Mouse (Mus musculus): Measurements from ENCODE around the gene Farp1. TPM values are rescaled to one million over a fixed set of nuclear protein-coding genes. Genes with fewer than 3 reads are reported as not detected.

Farp1 gene
- polyA plus RNA-seq, 1 experiment from 2014 or later: 32.4 TPM

DNA sequence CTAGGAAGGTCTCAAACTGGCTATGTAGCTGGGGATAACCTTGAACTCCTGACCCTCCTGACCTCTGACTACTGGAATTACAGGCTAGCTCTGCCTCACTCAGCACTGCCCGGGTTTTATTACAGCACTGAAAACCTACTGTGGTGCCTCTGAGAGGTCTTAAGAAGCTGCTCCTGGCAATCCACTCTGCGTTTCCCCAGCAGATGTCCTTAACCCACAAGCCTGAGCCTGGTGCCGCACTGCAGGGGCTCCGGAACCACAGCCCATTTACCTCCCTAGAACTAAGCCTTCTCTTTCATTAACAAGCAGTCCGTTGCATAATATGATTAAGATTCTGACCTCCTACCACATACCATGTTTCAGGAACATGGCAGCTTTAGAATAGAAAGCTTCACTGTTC lies 281.1 kb downstream of the Farp1 start:
- peak overlapping the region; percentile 69 for H3K27ac ChIP-seq (ENCODE audit: poor library complexity, severe bottlenecking)
- H3K27me3 ChIP-seq (replicated peaks): no peaks in the 10 kb centered on the region
- no peak overlapping the region for H3K4me3 ChIP-seq
- no peak overlapping the region for H3K9ac ChIP-seq
- WGBS: 71% methylated on average over 5 of the region's 5 CpGs
- H3K4me2 ChIP-seq: no peak overlapping the region
- H3K9me3 ChIP-seq (replicated peaks): no peaks in the 10 kb centered on the region
- ATAC-seq (ENCODE audit: insufficient number of reproducible peaks, low FRiP score): no peak
- H3K36me3 ChIP-seq: 0 out of 2 replicates have a peak, but pooled peaks cover 4% of the 10 kb centered on the region
- peaks cover 70% of the 10 kb centered on the region for H3K4me1 ChIP-seq (replicated peaks)

DNA sequence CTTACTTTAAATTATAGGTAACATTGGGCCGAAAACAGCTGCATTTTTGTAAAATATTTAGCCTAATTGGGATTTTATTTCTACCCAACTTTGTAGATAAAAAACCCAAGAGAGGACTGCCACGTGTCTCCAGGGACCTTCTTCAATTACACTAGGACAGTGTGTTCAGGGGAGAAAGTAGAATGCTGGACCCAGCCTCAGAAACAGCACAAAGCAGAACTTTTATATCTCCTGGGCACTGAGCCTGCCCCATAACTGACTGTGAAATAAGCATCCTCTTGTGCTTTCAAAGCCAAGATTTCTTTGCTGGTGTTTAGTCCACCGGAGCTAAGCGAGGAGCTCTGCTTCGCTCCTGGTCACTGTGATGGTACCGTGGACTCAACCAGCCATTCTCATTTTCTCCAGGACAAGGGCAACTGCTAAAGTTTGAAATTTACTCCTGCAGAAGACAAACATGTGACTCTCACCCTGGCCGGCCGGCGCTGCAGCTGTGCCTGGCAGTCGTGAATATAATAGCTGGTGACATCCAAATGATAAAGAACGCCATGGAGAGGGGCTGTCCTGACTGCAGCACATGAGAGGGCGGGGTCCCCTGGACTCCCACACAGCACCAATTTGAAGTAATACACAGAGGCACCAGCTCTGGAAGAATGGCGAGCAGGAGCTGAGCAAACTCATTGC lies 281.8 kb downstream of the Farp1 start:
- Histone ChIP-seq H3K27me3 (replicated peaks) (no peaks in the 10 kb centered on the region), H3K9ac (peak overlapping the region; percentile 30; the same call in 1 of the 2 replicates), H3K9me3 (replicated peaks) (no peaks in the 10 kb centered on the region), H3K4me1 (replicated peaks) (peaks cover 69% of the 10 kb centered on the region), H3K27ac (ENCODE audit: poor library complexity, severe bottlenecking) (peak overlapping the region; percentile 69), H3K36me3 (0 out of 2 replicates have a peak, but pooled peaks cover 4% of the 10 kb centered on the region), H3K4me3 (no peak overlapping the region), H3K4me2 (peak overlapping the region; percentile 6)
- ATAC-seq (ENCODE audit: insufficient number of reproducible peaks, low FRiP score): peak; percentile 8; the same call in 1 of the 2 replicates
- WGBS: 50% methylated on average over 13 of the region's 13 CpGs

DNA sequence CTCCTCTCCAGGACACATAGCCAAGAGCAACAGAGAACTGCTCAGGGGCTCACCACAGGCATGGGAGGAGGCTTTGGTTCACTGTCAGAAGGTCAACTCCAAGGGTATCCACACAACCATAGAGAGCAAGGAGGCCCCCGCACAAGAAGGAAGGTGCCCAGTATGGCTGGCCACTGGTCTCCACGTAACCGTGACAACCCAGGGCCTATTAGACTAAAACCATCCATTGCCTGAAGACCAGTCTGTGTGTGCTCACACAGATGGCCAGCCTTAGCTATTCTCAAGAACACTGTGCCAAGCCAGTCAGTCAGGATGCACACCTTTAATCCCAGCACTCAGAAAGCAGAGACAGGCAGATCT lies 282.3 kb downstream of the Farp1 start:
- H3K4me2 ChIP-seq: peak overlapping the region; percentile 6

DNA sequence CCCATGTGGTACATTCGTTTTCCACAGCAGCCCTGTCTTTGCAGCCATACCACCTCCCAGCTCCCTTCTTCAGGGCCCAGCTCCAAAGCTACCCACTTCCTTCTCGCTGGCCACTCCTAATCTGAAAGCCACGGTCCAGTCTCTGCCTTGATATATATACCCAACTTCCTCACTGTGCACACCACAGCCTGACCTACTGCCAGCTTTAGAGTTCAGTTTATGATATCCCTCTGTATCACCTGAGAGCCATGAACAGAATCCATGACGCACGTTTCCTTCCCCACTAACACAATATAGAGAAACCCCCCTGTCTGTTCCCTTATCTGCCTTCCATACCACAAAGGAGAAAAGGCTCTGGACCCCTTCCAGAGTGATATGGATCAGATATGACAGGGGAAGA lies 283.4 kb downstream of the Farp1 start:
- ATAC-seq (ENCODE audit: insufficient number of reproducible peaks, low FRiP score): no peak
- H3K27ac ChIP-seq (ENCODE audit: poor library complexity, severe bottlenecking): no peak overlapping the region

More for the DNA sequence above, 282.3 kb downstream of the Farp1 start:
- Histone ChIP-seq H3K9ac (peak overlapping the region; percentile 22; the same call in 1 of the 2 replicates), H3K4me3 (no peak overlapping the region), H3K27ac (ENCODE audit: poor library complexity, severe bottlenecking) (peak overlapping the region; percentile 69), H3K27me3 (replicated peaks) (no peaks in the 10 kb centered on the region), H3K36me3 (0 out of 2 replicates have a peak, but pooled peaks cover 4% of the 10 kb centered on the region), H3K9me3 (replicated peaks) (no peaks in the 10 kb centered on the region), H3K4me1 (replicated peaks) (peaks cover 69% of the 10 kb centered on the region)
- 87% methylated on average over 3 of the region's 3 CpGs for WGBS
- ATAC-seq (ENCODE audit: insufficient number of reproducible peaks, low FRiP score): peak; percentile 20; the same call in 1 of the 2 replicates

DNA sequence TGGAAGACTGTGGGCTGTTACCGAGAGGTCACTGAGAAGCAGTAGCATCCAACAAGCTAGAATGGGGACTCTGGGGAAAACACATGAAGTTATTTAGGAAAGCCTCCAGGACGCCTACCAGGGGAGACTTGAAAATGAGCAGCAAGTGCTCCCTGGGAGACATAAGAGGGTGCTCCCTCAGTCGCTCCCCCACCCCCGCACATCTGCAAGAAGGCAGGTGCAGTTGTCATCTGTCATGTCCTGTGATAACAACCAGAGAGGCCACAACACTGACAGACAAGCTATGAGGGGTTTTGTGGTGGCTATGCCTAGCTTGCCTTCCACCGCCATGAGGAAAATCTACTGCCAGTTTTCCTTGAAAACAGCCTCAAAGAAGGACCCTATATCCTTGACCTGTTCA lies 287.1 kb downstream of the Farp1 start:
- Histone ChIP-seq H3K4me3 (no peak overlapping the region), H3K27me3 (replicated peaks) (no peaks in the 10 kb centered on the region), H3K27ac (ENCODE audit: poor library complexity, severe bottlenecking) (0 out of 2 replicates have a peak overlapping the region, but pooled peaks have one; percentile 20), H3K9ac (0 out of 2 replicates have a peak overlapping the region, but pooled peaks have one; percentile 15), H3K4me1 (replicated peaks) (peaks cover 67% of the 10 kb centered on the region), H3K9me3 (replicated peaks) (no peaks in the 10 kb centered on the region), H3K4me2 (no peak overlapping the region), H3K36me3 (0 out of 2 replicates have a peak, but pooled peaks cover 4% of the 10 kb centered on the region)
- ATAC-seq (ENCODE audit: insufficient number of reproducible peaks, low FRiP score): no peak
- WGBS: 65% methylated on average over 5 of the region's 5 CpGs

More for the DNA sequence above, 283.4 kb downstream of the Farp1 start:
- Histone ChIP-seq H3K36me3 (0 out of 2 replicates have a peak, but pooled peaks cover 4% of the 10 kb centered on the region), H3K4me3 (no peak overlapping the region), H3K4me2 (no peak overlapping the region), H3K9me3 (replicated peaks) (no peaks in the 10 kb centered on the region), H3K9ac (no peak overlapping the region), H3K4me1 (replicated peaks) (peaks cover 69% of the 10 kb centered on the region), H3K27me3 (replicated peaks) (no peaks in the 10 kb centered on the region)
- WGBS: 46% methylated on average over 5 of the region's 5 CpGs

DNA sequence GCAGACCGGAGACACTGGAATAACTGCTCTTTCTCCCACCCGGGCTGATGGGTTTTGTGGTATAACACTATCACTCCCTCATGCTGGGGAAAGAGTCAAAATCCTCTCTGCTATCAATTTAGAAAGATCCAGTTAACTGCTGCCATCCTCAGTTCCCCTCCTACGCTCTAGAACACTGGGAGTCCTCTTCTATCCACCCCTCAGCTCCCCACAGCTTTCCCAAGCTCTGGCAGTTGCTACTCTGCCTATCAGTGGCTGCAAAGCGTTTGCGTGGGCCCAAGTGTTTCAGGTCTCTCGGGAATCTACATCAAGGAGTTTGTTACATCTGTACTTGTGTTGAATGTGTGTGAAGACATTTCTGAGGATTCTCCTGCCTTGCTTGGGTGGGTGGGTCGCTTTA lies 287.6 kb downstream of the Farp1 start:
- no peak overlapping the region for H3K4me3 ChIP-seq
- no peaks in the 10 kb centered on the region for H3K27me3 ChIP-seq (replicated peaks)
- 0 out of 2 replicates have a peak overlapping the region, but pooled peaks have one; percentile 10 for H3K27ac ChIP-seq (ENCODE audit: poor library complexity, severe bottlenecking)
- 56% methylated on average over 7 of the region's 7 CpGs for WGBS
- no peak overlapping the region for H3K4me2 ChIP-seq
- H3K4me1 ChIP-seq (replicated peaks): peaks cover 68% of the 10 kb centered on the region
- 0 out of 2 replicates have a peak, but pooled peaks cover 4% of the 10 kb centered on the region for H3K36me3 ChIP-seq
- ATAC-seq (ENCODE audit: insufficient number of reproducible peaks, low FRiP score): no peak
- no peaks in the 10 kb centered on the region for H3K9me3 ChIP-seq (replicated peaks)
- 0 out of 2 replicates have a peak overlapping the region, but pooled peaks have one; percentile 7 for H3K9ac ChIP-seq

DNA sequence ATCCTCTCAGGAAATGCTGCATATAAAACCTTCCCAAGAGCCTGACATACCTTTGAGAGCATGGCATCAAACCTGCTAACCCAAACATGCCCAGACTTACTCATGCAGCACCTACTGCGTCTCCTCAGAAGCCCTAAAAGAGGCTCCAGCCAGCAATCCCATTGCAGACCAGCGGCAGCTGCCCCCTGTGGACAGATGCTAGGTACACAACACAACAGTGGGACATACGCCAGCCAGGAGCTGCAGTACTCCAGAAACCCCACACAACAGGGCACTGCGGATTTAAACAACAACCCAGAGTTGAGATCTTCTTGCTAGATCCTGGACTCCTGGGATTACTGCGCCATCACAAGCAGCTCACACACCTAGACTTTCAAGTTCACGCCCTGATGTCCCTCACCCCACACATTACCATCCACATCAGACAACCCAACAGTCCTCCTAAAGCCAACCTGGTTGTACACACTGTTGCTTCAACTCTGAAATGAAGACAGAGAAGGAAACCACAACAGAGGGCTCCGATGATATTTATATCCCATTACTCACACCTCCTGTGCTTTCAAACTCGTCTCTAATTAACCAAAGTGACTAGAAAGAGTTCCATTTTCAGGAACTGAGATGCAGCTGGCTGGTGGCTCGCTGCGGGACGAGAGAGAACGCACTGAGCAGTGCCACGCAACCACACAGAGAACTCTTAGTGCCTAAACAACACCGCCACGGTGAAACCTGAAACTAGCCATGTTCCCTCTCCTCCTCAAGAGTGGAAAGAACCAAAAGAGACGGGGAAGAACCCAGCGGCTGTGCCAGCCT lies 289.7 kb downstream of the Farp1 start:
- 0 out of 2 replicates have a peak overlapping the region, but pooled peaks have one; percentile 34 for H3K27ac ChIP-seq (ENCODE audit: poor library complexity, severe bottlenecking)
- H3K4me2 ChIP-seq: no peak overlapping the region
- H3K9ac ChIP-seq: no peak overlapping the region
- no peaks in the 10 kb centered on the region for H3K36me3 ChIP-seq
- H3K9me3 ChIP-seq (replicated peaks): no peaks in the 10 kb centered on the region
- peaks cover 76% of the 10 kb centered on the region for H3K4me1 ChIP-seq (replicated peaks)
- no peak overlapping the region for H3K4me3 ChIP-seq
- H3K27me3 ChIP-seq (replicated peaks): no peaks in the 10 kb centered on the region
- 79% methylated on average over 17 of the region's 17 CpGs for WGBS
- no peak for ATAC-seq (ENCODE audit: insufficient number of reproducible peaks, low FRiP score)

DNA sequence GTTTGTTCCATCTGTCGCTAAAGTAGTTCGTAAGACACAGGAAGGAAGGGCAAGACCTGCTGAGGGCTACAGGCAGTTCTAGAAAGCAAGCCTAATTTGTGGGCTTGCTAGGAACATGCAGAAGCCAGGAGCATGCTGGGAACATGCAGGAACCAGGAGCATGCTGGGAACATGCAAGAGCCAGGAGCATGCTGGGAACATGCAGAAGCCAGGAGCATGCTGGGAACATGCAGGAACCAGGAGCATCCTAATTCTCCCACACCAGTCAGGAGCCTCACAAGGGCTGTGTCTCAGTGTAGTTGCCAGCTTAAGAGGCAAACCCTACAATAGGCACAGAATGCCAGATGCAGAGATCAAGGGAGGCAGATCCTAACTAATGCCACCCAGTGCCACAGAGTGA lies 291.4 kb downstream of the Farp1 start:
- ATAC-seq (ENCODE audit: insufficient number of reproducible peaks, low FRiP score): no peak
- no peak overlapping the region for H3K4me2 ChIP-seq
- WGBS: 87% methylated on average over 2 of the region's 2 CpGs
- H3K27ac ChIP-seq (ENCODE audit: poor library complexity, severe bottlenecking): no peak overlapping the region
- no peaks in the 10 kb centered on the region for H3K9me3 ChIP-seq (replicated peaks)
- H3K27me3 ChIP-seq (replicated peaks): no peaks in the 10 kb centered on the region
- no peak overlapping the region for H3K4me3 ChIP-seq
- H3K36me3 ChIP-seq: no peaks in the 10 kb centered on the region
- H3K4me1 ChIP-seq (replicated peaks): peaks cover 87% of the 10 kb centered on the region
- H3K9ac ChIP-seq: no peak overlapping the region

DNA sequence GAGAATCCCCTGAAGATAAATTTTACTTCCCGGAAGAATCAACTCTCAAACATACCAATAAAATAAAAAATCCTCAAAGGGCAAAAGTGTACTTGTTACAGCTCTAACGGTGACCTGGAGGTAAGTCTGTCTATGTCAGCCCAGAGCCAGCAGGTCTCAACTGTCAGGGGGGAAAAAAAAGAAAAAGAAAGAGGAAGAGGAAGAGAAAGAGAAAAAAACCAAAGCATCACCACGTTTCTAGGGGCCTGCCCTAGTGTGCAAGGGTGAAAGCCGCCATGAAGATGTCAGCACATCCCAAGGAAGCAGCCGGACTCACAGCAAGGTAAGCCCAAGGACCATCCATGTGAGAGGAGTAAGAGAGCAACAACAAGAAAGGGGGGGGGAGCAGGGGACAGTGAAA lies 293.9 kb downstream of the Farp1 start:
- WGBS: 70% methylated on average over 5 of the region's 5 CpGs
- H3K9me3 ChIP-seq (replicated peaks): no peaks in the 10 kb centered on the region
- H3K27me3 ChIP-seq (replicated peaks): no peaks in the 10 kb centered on the region
- H3K36me3 ChIP-seq: no peaks in the 10 kb centered on the region
- H3K4me3 ChIP-seq: no peak overlapping the region
- no peak overlapping the region for H3K9ac ChIP-seq
- H3K4me2 ChIP-seq: no peak overlapping the region
- H3K27ac ChIP-seq (ENCODE audit: poor library complexity, severe bottlenecking): no peak overlapping the region
- H3K4me1 ChIP-seq (replicated peaks): peaks cover 69% of the 10 kb centered on the region
- no peak for ATAC-seq (ENCODE audit: insufficient number of reproducible peaks, low FRiP score)

DNA sequence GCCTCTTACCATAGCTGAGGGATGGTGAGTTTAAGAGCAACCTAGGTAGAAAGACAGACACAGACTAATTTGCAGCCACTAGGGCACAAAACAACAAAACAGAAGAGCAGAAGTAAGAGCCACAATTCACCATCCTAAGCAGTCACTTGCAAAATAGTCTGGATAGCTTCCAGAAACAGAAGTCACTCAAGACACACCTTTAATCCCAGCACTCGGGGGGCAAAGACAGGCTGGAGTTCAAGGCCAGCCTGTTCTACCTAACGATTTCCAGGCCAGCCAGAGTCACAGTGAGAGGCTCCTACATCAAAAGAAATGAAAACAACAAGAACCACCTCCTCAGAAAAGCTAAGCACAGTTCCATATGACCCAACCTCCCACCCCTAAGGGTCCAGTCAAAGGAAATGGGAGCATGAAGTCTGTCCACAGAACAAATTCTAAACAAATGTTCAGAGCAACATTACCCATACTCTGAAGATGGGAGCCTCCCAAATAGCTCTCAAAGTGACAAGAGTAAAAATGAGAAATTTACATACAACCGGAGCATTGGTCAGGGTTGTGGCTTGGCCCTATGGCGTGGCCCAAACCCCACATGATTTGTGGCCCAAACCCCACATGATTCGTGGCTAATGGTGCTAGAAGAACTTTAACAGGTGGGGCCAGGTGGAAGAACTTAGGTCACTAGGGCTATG lies 294.5 kb downstream of the Farp1 start:
- Histone ChIP-seq H3K4me1 (replicated peaks) (peaks cover 65% of the 10 kb centered on the region), H3K9ac (no peak overlapping the region), H3K9me3 (replicated peaks) (no peaks in the 10 kb centered on the region), H3K27me3 (replicated peaks) (no peaks in the 10 kb centered on the region), H3K4me2 (no peak overlapping the region), H3K36me3 (peaks cover 2% of the 10 kb centered on the region; the same call in 1 of the 2 replicates), H3K27ac (ENCODE audit: poor library complexity, severe bottlenecking) (no peak overlapping the region), H3K4me3 (no peak overlapping the region)
- WGBS: 75% methylated on average over 5 of the region's 5 CpGs
- ATAC-seq (ENCODE audit: insufficient number of reproducible peaks, low FRiP score): no peak

DNA sequence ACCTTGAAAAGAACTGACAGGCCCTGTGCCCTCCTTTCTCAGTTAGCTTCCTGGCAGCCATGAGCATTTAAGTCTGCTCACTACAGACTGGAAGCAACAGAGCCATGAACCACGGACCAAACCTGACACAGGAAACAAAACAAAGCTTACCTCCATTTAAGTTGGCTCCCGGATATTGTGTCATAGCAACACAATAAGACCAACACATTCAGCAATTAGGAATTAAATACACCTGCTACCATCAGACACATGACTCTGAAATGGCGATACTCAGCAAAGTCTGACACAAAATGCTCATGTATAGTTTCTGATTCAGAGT lies 295.0 kb downstream of the Farp1 start:
- Histone ChIP-seq H3K4me2 (no peak overlapping the region), H3K36me3 (peaks cover 6% of the 10 kb centered on the region; the same call in 1 of the 2 replicates), H3K27ac (ENCODE audit: poor library complexity, severe bottlenecking) (no peak overlapping the region), H3K4me1 (replicated peaks) (peaks cover 60% of the 10 kb centered on the region), H3K9ac (no peak overlapping the region), H3K27me3 (replicated peaks) (no peaks in the 10 kb centered on the region), H3K4me3 (no peak overlapping the region), H3K9me3 (replicated peaks) (no peaks in the 10 kb centered on the region)
- ATAC-seq (ENCODE audit: insufficient number of reproducible peaks, low FRiP score): no peak
- 75% methylated on average over 3 of the region's 3 CpGs for WGBS

All from heart, embryonic 12.5 days (tissue).